Mouse (Mus musculus) cerebellum, adult 18-20 months (tissue): ENCODE results near the gene Fam71d.

Experiments used
- DNase-seq, 2 experiments: peaks; one replicate each; pipeline ENCODE4 v3.0.0; 2021

Fam71d gene

GRCm38 (mm10) chr12:78691325-78691724 is at the start of gene Fam71d:
TSS of gene Fam71d (plus strand) at chr12:78691535.
- DNase-seq: no peak

- DNase-seq: no peak
These were observed 47.6 kb upstream of the Fam71d start for GRCm38 (mm10) chr12:78643691-78644090.

- DNase-seq: no peak
These were observed 46.1 kb upstream of the Fam71d start for GRCm38 (mm10) chr12:78645282-78645681.

GRCm38 (mm10) chr12:78659718-78660304 is 31.5 kb upstream of the Fam71d start:
- no peak for DNase-seq

- no peak for DNase-seq
These were observed 13.1 kb upstream of the Fam71d start for GRCm38 (mm10) chr12:78678101-78678806.

GRCm38 (mm10) chr12:78678807-78679189 is 12.5 kb upstream of the Fam71d start:
- DNase-seq: no peak

GRCm38 (mm10) chr12:78681048-78681447 is 10.3 kb upstream of the Fam71d start:
- DNase-seq: no peak

- DNase-seq: no peak
These were observed 9.1 kb upstream of the Fam71d start for GRCm38 (mm10) chr12:78682279-78682678.

GRCm38 (mm10) chr12:78685669-78686215 is 5.6 kb upstream of the Fam71d start:
- no peak for DNase-seq

- DNase-seq: no peak
These were observed 2.5 kb upstream of the Fam71d start for GRCm38 (mm10) chr12:78688876-78689275.

- DNase-seq: no peak
These were observed 1.9 kb downstream of the Fam71d start for GRCm38 (mm10) chr12:78693281-78693680.

GRCm38 (mm10) chr12:78717783-78718182 is 26.4 kb downstream of the Fam71d start:
- no peak for DNase-seq

- DNase-seq: no peak
These were observed 36.4 kb downstream of the Fam71d start for GRCm38 (mm10) chr12:78727723-78728122.

- DNase-seq: no peak
These were observed 48.3 kb downstream of the Fam71d start for GRCm38 (mm10) chr12:78739633-78740032.

- no peak for DNase-seq
These were observed 49.0 kb downstream of the Fam71d start for GRCm38 (mm10) chr12:78740289-78740688.

GRCm38 (mm10) chr12:78746226-78746625 is 54.9 kb downstream of the Fam71d start:
- DNase-seq: no peak

GRCm38 (mm10) chr12:78747406-78747805 is 56.1 kb downstream of the Fam71d start:
- DNase-seq: no peak

GRCm38 (mm10) chr12:78748113-78748512 is 56.8 kb downstream of the Fam71d start:
- DNase-seq: peak in 1 of 2 experiments; percentile 19

- DNase-seq: peak; percentile 96 to 98
These were observed 57.4 kb downstream of the Fam71d start, which contains the start of gene Mpp5 for GRCm38 (mm10) chr12:78748557-78749377. TSS of gene Mpp5 (plus strand) at chr12:78748907.

- peak; percentile 60 to 69 for DNase-seq
These were observed 58.1 kb downstream of the Fam71d start for GRCm38 (mm10) chr12:78749378-78749801.

GRCm38 (mm10) chr12:78761979-78762378 is 70.6 kb downstream of the Fam71d start:
- no peak for DNase-seq

- no peak for DNase-seq
These were observed 77.8 kb downstream of the Fam71d start for GRCm38 (mm10) chr12:78769031-78769713.

GRCm38 (mm10) chr12:78773211-78773610 is 81.9 kb downstream of the Fam71d start:
- no peak for DNase-seq
